Mouse (Mus musculus) lung, postnatal 4 days (tissue): ENCODE data around the gene Ap2a2.
"Not testable (repeated sequence)": the region's sequence is repeated elsewhere in the genome, so short reads cannot be mapped to it uniquely, and the experiment has no call there.

Experiments used
- DNase-seq, 2 experiments: peaks; one replicate each; pipeline ENCODE4 v3.0.0; 2021

Ap2a2 gene

GRCm38 (mm10) chr7:141560471-141560870 lies 1.5 kb upstream of the Ap2a2 start:
- DNase-seq, result no peak

GRCm38 (mm10) chr7:141562421-141562851 lies 463 bp downstream of the Ap2a2 start:
- no peak for DNase-seq

GRCm38 (mm10) chr7:141562852-141563427 lies 967 bp downstream of the Ap2a2 start:
- DNase-seq, result peak; percentile 51 to 55

GRCm38 (mm10) chr7:141564561-141564960 lies 2.6 kb downstream of the Ap2a2 start:
- DNase-seq, result no peak

GRCm38 (mm10) chr7:141566587-141566986 lies 4.6 kb downstream of the Ap2a2 start:
- no peak for DNase-seq

- DNase-seq, result no peak
Observed at GRCm38 (mm10) chr7:141569283-141569803, 7.4 kb downstream of the Ap2a2 start.

- no peak for DNase-seq
Observed at GRCm38 (mm10) chr7:141569916-141570315, 7.9 kb downstream of the Ap2a2 start.

GRCm38 (mm10) chr7:141570625-141571295 lies 8.8 kb downstream of the Ap2a2 start:
- no peak for DNase-seq

- no peak for DNase-seq
Observed at GRCm38 (mm10) chr7:141574041-141574440, 12.1 kb downstream of the Ap2a2 start.

GRCm38 (mm10) chr7:141575481-141575880 lies 13.5 kb downstream of the Ap2a2 start:
- DNase-seq, result no peak

- DNase-seq, result no peak
Observed at GRCm38 (mm10) chr7:141577801-141578200, 15.8 kb downstream of the Ap2a2 start.

GRCm38 (mm10) chr7:141578511-141578910 lies 16.5 kb downstream of the Ap2a2 start:
- no peak for DNase-seq

- no peak for DNase-seq
Observed at GRCm38 (mm10) chr7:141578943-141579342, 17.0 kb downstream of the Ap2a2 start.

- DNase-seq, result no peak
Observed at GRCm38 (mm10) chr7:141581323-141581722, 19.4 kb downstream of the Ap2a2 start.

- DNase-seq, result no peak
Observed at GRCm38 (mm10) chr7:141584048-141584841, 22.3 kb downstream of the Ap2a2 start.

- no peak for DNase-seq
Observed at GRCm38 (mm10) chr7:141585288-141585687, 23.3 kb downstream of the Ap2a2 start.

GRCm38 (mm10) chr7:141585881-141586280 lies 23.9 kb downstream of the Ap2a2 start:
- DNase-seq, result no peak

GRCm38 (mm10) chr7:141588890-141589289 lies 26.9 kb downstream of the Ap2a2 start:
- DNase-seq, result no peak

GRCm38 (mm10) chr7:141590249-141590648 lies 28.3 kb downstream of the Ap2a2 start:
- not testable (repeated sequence) for DNase-seq

GRCm38 (mm10) chr7:141590959-141591358 lies 29.0 kb downstream of the Ap2a2 start:
- DNase-seq, result no peak

- no peak for DNase-seq
Observed at GRCm38 (mm10) chr7:141592096-141592495, 30.1 kb downstream of the Ap2a2 start.

GRCm38 (mm10) chr7:141593056-141593455 lies 31.1 kb downstream of the Ap2a2 start:
- no peak for DNase-seq

- DNase-seq, result no peak
Observed at GRCm38 (mm10) chr7:141596971-141597370, 35.0 kb downstream of the Ap2a2 start.

GRCm38 (mm10) chr7:141597563-141597962 lies 35.6 kb downstream of the Ap2a2 start:
- DNase-seq, result no peak
